Mouse (Mus musculus): ENCODE results near the gene Tnfrsf1a. TPM values are rescaled to one million over a fixed set of nuclear protein-coding genes. Genes with fewer than 3 reads are reported as not detected.

The Tnfrsf1a gene
- polyA plus RNA-seq, 1 experiment from 2014 or later = 24.0 TPM

- DNase-seq (ENCODE audit: low spot score) = no peak
- H3K9me3 ChIP-seq (ENCODE audit: control insufficient read depth, low read length) = no peaks in the 10 kb centered on the region
- no peak for ATAC-seq (replicated peaks; ENCODE audit: low FRiP score)
- H3K4me3 ChIP-seq (ENCODE audit: low read depth, low read length) = no peak overlapping the region
- H3K27me3 ChIP-seq (ENCODE audit: control insufficient read depth, insufficient read depth, low read length) = 0 out of 2 replicates have a peak, but pooled peaks cover 3% of the 10 kb centered on the region
- 61% methylated on average over 2 of the region's 2 CpGs for WGBS
- H3K36me3 ChIP-seq (ENCODE audit: control insufficient read depth, insufficient read depth, low read length) = no peaks in the 10 kb centered on the region
- H3K4me1 ChIP-seq (replicated peaks; ENCODE audit: control insufficient read depth, insufficient read depth, low read length) = peaks cover 12% of the 10 kb centered on the region; the same call in 1 of the 2 replicates
- H3K4me2 ChIP-seq (ENCODE audit: low read depth, low read length, severe bottlenecking) = no peak overlapping the region
- H3K9ac ChIP-seq (ENCODE audit: low read length) = no peak overlapping the region
- no peak overlapping the region for H3K27ac ChIP-seq (ENCODE audit: low read depth, low read length)
These were observed 3.1 kb upstream of the Tnfrsf1a start for GRCm38 (mm10) chr6:125346029-125346428.

- Histone ChIP-seq H3K27ac (ENCODE audit: low read depth, low read length) (no peak overlapping the region), H3K9ac (ENCODE audit: low read length) (peak overlapping the region; percentile 64), H3K36me3 (ENCODE audit: control insufficient read depth, insufficient read depth, low read length) (no peaks in the 10 kb centered on the region), H3K4me3 (ENCODE audit: low read depth, low read length) (peak overlapping the region; percentile 50), H3K4me2 (ENCODE audit: low read depth, low read length, severe bottlenecking) (peak overlapping the region; percentile 93), H3K27me3 (ENCODE audit: control insufficient read depth, insufficient read depth, low read length) (0 out of 2 replicates have a peak, but pooled peaks cover 3% of the 10 kb centered on the region), H3K4me1 (replicated peaks; ENCODE audit: control insufficient read depth, insufficient read depth, low read length) (peaks cover 17% of the 10 kb centered on the region; the same call in 1 of the 2 replicates), H3K9me3 (ENCODE audit: control insufficient read depth, low read length) (no peaks in the 10 kb centered on the region)
- peak; percentile 72 for ATAC-seq (replicated peaks; ENCODE audit: low FRiP score)
- under 1% methylated on average over 27 of the region's 27 CpGs for WGBS
- DNase-seq (ENCODE audit: low spot score) = peak; percentile 75
These were observed 541 bp downstream of the Tnfrsf1a start for GRCm38 (mm10) chr6:125349575-125350230.

GRCm38 (mm10) chr6:125350231-125350994 lies 1.3 kb downstream of the Tnfrsf1a start:
- Histone ChIP-seq H3K9me3 (ENCODE audit: control insufficient read depth, low read length) (no peaks in the 10 kb centered on the region), H3K27me3 (ENCODE audit: control insufficient read depth, insufficient read depth, low read length) (0 out of 2 replicates have a peak, but pooled peaks cover 3% of the 10 kb centered on the region), H3K4me1 (replicated peaks; ENCODE audit: control insufficient read depth, insufficient read depth, low read length) (peaks cover 23% of the 10 kb centered on the region; the same call in 1 of the 2 replicates), H3K36me3 (ENCODE audit: control insufficient read depth, insufficient read depth, low read length) (no peaks in the 10 kb centered on the region), H3K27ac (ENCODE audit: low read depth, low read length) (no peak overlapping the region), H3K9ac (ENCODE audit: low read length) (peak overlapping the region; percentile 64), H3K4me3 (ENCODE audit: low read depth, low read length) (peak overlapping the region; percentile 50), H3K4me2 (ENCODE audit: low read depth, low read length, severe bottlenecking) (peak overlapping the region; percentile 93)
- WGBS = 3% methylated on average over 20 of the region's 20 CpGs
- no peak; the same call in none of the 2 replicates for ATAC-seq (replicated peaks; ENCODE audit: low FRiP score)
- DNase-seq (ENCODE audit: low spot score) = no peak

GRCm38 (mm10) chr6:125350995-125351324 lies 1.8 kb downstream of the Tnfrsf1a start:
- Histone ChIP-seq H3K4me1 (replicated peaks; ENCODE audit: control insufficient read depth, insufficient read depth, low read length) (peaks cover 23% of the 10 kb centered on the region; the same call in 1 of the 2 replicates), H3K9ac (ENCODE audit: low read length) (no peak overlapping the region; the same call in 1 of the 2 replicates), H3K27ac (ENCODE audit: low read depth, low read length) (no peak overlapping the region), H3K9me3 (ENCODE audit: control insufficient read depth, low read length) (no peaks in the 10 kb centered on the region), H3K4me2 (ENCODE audit: low read depth, low read length, severe bottlenecking) (peak overlapping the region; percentile 93; the same call in 1 of the 2 replicates), H3K4me3 (ENCODE audit: low read depth, low read length) (peak overlapping the region; percentile 50; the same call in 1 of the 2 replicates), H3K36me3 (ENCODE audit: control insufficient read depth, insufficient read depth, low read length) (no peaks in the 10 kb centered on the region), H3K27me3 (ENCODE audit: control insufficient read depth, insufficient read depth, low read length) (0 out of 2 replicates have a peak, but pooled peaks cover 3% of the 10 kb centered on the region)
- DNase-seq (ENCODE audit: low spot score) (no peak), ATAC-seq (replicated peaks; ENCODE audit: low FRiP score) (no peak)
- 76% methylated on average over 2 of the region's 2 CpGs for WGBS

GRCm38 (mm10) chr6:125351368-125352045 lies 2.3 kb downstream of the Tnfrsf1a start:
- H3K4me2 ChIP-seq (ENCODE audit: low read depth, low read length, severe bottlenecking) = no peak overlapping the region
- no peaks in the 10 kb centered on the region for H3K9me3 ChIP-seq (ENCODE audit: control insufficient read depth, low read length)
- DNase-seq (ENCODE audit: low spot score) (no peak), ATAC-seq (replicated peaks; ENCODE audit: low FRiP score) (no peak)
- peaks cover 23% of the 10 kb centered on the region; the same call in 1 of the 2 replicates for H3K4me1 ChIP-seq (replicated peaks; ENCODE audit: control insufficient read depth, insufficient read depth, low read length)
- H3K27me3 ChIP-seq (ENCODE audit: control insufficient read depth, insufficient read depth, low read length) = 0 out of 2 replicates have a peak, but pooled peaks cover 3% of the 10 kb centered on the region
- H3K36me3 ChIP-seq (ENCODE audit: control insufficient read depth, insufficient read depth, low read length) = no peaks in the 10 kb centered on the region
- H3K9ac ChIP-seq (ENCODE audit: low read length) = no peak overlapping the region
- H3K27ac ChIP-seq (ENCODE audit: low read depth, low read length) = no peak overlapping the region
- WGBS = 72% methylated on average over 8 of the region's 8 CpGs
- no peak overlapping the region for H3K4me3 ChIP-seq (ENCODE audit: low read depth, low read length)

GRCm38 (mm10) chr6:125352046-125352384 lies 2.9 kb downstream of the Tnfrsf1a start:
- DNase-seq (ENCODE audit: low spot score) (no peak), ATAC-seq (replicated peaks; ENCODE audit: low FRiP score) (no peak)
- no peaks in the 10 kb centered on the region for H3K36me3 ChIP-seq (ENCODE audit: control insufficient read depth, insufficient read depth, low read length)
- H3K27me3 ChIP-seq (ENCODE audit: control insufficient read depth, insufficient read depth, low read length) = 0 out of 2 replicates have a peak, but pooled peaks cover 3% of the 10 kb centered on the region
- H3K9ac ChIP-seq (ENCODE audit: low read length) = no peak overlapping the region
- no peak overlapping the region for H3K4me2 ChIP-seq (ENCODE audit: low read depth, low read length, severe bottlenecking)
- 70% methylated on average over 5 of the region's 5 CpGs for WGBS
- H3K27ac ChIP-seq (ENCODE audit: low read depth, low read length) = no peak overlapping the region
- peaks cover 23% of the 10 kb centered on the region; the same call in 1 of the 2 replicates for H3K4me1 ChIP-seq (replicated peaks; ENCODE audit: control insufficient read depth, insufficient read depth, low read length)
- no peak overlapping the region for H3K4me3 ChIP-seq (ENCODE audit: low read depth, low read length)
- H3K9me3 ChIP-seq (ENCODE audit: control insufficient read depth, low read length) = no peaks in the 10 kb centered on the region

GRCm38 (mm10) chr6:125352811-125353210 lies 3.6 kb downstream of the Tnfrsf1a start:
- Histone ChIP-seq H3K4me1 (replicated peaks; ENCODE audit: control insufficient read depth, insufficient read depth, low read length) (peaks cover 23% of the 10 kb centered on the region; the same call in 1 of the 2 replicates), H3K9ac (ENCODE audit: low read length) (no peak overlapping the region), H3K4me2 (ENCODE audit: low read depth, low read length, severe bottlenecking) (no peak overlapping the region), H3K9me3 (ENCODE audit: control insufficient read depth, low read length) (no peaks in the 10 kb centered on the region), H3K27me3 (ENCODE audit: control insufficient read depth, insufficient read depth, low read length) (0 out of 2 replicates have a peak, but pooled peaks cover 3% of the 10 kb centered on the region), H3K4me3 (ENCODE audit: low read depth, low read length) (no peak overlapping the region), H3K27ac (ENCODE audit: low read depth, low read length) (no peak overlapping the region), H3K36me3 (ENCODE audit: control insufficient read depth, insufficient read depth, low read length) (no peaks in the 10 kb centered on the region)
- 64% methylated on average over 4 of the region's 4 CpGs for WGBS
- DNase-seq (ENCODE audit: low spot score) = no peak
- no peak for ATAC-seq (replicated peaks; ENCODE audit: low FRiP score)

GRCm38 (mm10) chr6:125353221-125353620 lies 4.1 kb downstream of the Tnfrsf1a start:
- Histone ChIP-seq H3K9ac (ENCODE audit: low read length) (no peak overlapping the region), H3K9me3 (ENCODE audit: control insufficient read depth, low read length) (no peaks in the 10 kb centered on the region), H3K36me3 (ENCODE audit: control insufficient read depth, insufficient read depth, low read length) (no peaks in the 10 kb centered on the region), H3K4me1 (replicated peaks; ENCODE audit: control insufficient read depth, insufficient read depth, low read length) (peaks cover 23% of the 10 kb centered on the region; the same call in 1 of the 2 replicates), H3K27me3 (ENCODE audit: control insufficient read depth, insufficient read depth, low read length) (0 out of 2 replicates have a peak, but pooled peaks cover 3% of the 10 kb centered on the region), H3K4me3 (ENCODE audit: low read depth, low read length) (no peak overlapping the region), H3K27ac (ENCODE audit: low read depth, low read length) (no peak overlapping the region), H3K4me2 (ENCODE audit: low read depth, low read length, severe bottlenecking) (no peak overlapping the region)
- ATAC-seq (replicated peaks; ENCODE audit: low FRiP score) = no peak
- WGBS = 82% methylated on average over 11 of the region's 11 CpGs
- DNase-seq (ENCODE audit: low spot score) = no peak
